Comparison of ENCODE assay signal across 2 mouse cellular contexts in the genomic region with DNA sequence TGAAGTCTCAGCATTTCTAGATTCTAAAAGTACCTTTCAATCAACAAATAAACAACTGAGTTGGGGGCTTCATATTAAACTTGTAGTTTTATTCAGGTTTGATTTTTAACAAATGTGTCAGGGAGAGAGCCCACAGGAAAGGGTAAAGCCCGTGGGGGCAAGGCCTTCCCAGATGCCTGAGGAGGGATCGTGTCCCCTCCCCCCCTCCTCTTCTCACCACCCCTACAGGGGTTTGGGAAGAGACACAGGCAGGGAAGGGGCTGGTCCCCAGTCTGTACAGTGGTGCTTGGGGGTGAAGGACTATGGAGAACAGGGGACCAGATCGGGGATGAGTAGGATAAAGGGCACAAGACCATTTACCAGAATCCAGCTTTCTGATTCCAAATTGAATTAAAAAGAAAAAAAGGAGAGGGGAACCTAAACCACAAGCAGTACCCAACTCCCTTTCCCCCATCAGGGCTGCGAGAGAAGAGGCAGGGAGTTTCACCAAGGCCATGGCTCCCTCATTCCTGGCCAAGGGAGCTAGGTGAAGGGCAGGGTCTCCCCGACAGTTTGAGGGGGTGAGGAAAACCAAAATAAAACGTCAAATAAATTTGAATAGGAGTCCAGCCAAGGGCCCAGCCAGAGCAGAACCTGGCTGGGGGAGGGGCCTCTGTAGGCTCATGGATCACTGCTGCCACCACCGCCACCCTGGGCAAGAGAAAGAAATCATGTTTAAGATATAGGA. TPM values are rescaled to one million over a fixed set of nuclear protein-coding genes. Genes with fewer than 3 reads are reported as not detected.
"Had no signal": no experiment of that assay in that cellular context is flagged by ENCODE, and none has a peak within 500 bp of the region (broad histone marks: within the 10 kb centered on the region; RNA-seq: fewer than 3 reads in every experiment).

No protein-coding gene starts in this region.

RNA-seq across cellular contexts. Expression of gene 2810408A11Rik, which starts 16.0 kb away (rescaled TPM):
- total RNA-seq: monocyte, adult 5-6 weeks had no signal

RNA-seq across cellular contexts. Expression of gene Ybx2, which starts 18.8 kb away (rescaled TPM):
- total RNA-seq: megakaryocyte progenitor cell, adult 5-6 weeks; monocyte, adult 5-6 weeks had no signal
